Mouse (Mus musculus) urinary bladder, postnatal 4 days (tissue): Measurements from ENCODE around the gene Vash2.
"Not testable (repeated sequence)": the region's sequence is repeated elsewhere in the genome, so short reads cannot be mapped to it uniquely, and the experiment has no call there.

Experiments used
- DNase-seq, 2 experiments: peaks; one replicate each; pipeline ENCODE4 v3.0.0; 2021 to 2022; ENCODE audit warnings: low spot score in 2 of 2

The Vash2 gene

DNA sequence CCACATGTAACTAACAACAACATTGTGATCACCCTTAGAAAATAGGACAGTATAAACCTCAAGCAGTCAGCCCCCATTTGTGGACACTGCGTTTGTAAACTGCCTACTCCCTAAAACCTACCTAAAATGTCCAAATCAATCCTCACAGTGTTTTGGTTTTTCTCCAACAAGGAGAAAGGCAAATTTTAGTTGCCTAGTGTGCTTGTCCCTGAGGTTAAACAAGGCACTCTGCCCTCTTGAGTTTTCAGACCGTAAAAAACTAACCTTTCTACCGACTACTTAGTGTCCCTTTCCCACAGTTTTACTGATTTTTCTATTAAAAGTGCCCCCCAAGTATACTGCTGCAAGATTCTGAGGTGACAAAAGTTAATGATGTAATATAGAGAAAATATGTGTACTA, 51.8 kb downstream of the Vash2 start:
- no peak for DNase-seq

DNA sequence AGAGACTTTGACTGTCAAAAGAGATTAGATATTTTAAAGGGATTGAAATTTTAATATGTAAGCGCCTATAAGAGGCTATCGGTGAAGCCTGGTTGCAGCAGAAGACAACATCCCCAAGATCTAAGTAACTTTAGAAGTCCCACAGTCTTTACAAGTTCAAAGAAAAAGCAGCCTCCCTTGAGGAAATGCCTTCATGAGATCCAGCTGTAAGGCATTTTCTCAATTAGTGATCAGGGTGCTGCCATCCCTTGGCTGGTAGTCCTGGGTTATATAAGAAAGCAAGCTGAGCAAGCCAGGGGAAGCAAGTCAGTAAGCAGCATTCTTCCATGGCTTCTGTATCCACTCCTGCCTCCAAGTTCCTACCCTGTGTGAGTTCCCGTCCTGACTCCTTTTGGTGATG, 54.3 kb downstream of the Vash2 start, which contains the start of gene Angel2:
Gene Angel2 (plus strand): TSS at position 301 of the 400 bp plus-strand sequence.
- DNase-seq, result not testable (repeated sequence)

DNA sequence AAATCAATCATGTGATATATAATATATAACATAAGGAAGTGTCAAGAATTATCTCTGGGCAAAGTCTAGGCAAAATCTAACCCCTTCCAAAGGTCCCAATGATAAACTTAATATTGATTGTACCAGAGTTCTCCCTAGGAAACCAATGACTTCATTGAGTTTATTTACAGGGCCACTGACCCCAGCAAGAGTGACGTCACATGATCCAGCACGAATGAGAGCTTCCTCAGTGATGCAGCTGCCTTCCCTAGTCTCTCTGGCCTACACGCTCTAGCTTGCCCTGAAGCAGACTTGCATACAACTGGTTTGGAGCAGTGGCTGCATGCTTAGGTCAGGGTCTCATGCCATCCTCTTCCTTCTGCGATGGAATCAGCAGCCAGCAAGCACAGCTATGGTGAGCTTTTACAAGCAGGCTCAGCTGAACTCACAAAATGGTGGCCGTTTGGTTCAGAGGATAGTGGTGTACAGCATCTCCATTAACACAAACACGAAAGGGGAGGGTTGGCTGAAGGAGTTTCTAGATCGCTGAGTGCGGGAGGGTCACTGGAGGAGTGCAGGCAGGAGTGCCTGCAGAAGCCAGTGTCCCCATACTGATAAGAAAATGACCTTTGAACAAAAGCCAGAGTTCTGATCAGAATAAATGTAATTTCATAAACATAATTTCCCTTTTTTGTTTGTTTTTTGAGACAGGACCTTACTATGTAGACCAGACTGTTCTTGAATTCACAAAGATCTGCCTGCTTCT, 59.2 kb downstream of the Vash2 start:
- no peak for DNase-seq

DNA sequence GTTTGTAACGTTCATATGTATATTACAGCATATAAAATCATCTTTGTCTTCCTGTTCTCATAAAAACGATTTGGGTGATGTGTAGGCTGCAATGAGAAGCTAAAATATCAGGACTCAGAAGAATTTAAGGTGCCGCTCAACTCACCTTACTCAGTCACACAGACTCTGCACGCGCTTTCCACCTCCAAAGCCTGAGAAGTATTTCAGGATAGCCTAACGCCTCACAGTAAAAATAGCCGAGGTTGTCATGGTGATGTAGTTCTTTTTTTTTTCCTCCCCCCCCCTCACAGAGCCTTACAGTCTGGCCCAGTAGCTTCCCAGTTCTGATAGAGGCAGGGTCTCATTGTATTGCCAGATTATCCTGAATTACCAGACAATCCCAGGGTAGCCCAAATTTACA, 60.2 kb downstream of the Vash2 start:
- no peak for DNase-seq

DNA sequence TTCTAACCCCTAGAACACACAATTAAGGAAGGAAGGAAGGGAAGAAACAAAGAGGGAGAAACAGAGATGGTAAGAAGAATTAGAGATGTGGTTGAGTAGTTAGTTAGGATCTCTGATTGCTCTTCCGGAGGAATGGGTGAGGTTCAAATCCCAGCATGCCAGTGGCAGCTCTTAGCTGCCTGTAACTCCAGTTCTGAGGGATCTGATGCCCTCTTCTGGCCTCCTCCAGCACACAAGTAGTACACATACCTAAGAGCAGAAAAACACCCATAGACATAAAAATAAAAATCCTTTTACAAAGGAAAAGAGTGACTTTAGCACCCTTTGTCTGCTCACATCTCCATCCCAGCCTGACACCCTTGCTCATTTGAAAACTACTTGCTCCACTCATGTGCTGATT, 66.5 kb downstream of the Vash2 start:
- DNase-seq, result no peak

DNA sequence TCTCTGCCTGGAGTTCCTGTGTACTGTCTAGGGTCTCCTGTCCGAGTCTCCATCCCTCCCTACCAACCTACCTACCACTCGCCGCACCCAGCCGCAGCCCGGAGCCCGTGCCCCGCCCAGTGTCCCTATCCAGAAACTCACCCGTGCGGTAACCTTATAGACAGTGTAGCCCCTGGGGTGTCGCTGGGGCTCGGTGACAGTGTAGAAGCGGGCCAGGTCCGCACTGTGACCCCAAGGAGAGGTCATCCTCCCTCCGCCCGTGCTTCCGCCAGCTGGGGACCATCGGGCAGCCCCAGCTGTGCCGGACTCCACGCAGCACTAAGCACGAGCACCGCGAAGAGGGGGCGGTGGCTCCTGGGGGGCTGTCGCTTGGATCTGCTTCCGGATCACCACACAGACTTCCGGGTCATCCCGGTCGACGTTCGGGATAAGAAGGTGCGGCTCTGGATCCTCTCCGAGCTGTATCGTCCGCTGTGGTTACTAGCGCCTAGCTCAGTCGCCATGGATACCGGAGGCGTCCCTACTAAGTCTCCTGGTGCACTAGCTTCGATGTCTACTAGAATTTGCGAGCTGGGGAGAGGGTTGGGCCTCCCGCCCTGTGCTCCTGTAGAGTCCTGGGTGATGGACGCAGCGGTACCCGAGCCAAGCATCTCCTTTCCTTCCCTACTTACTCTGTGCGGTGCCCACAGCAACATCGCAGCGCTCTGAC, 67.5 kb downstream of the Vash2 start, which contains the start of gene Rps6kc1:
Gene Rps6kc1 (minus strand): TSS at position 356 of the 709 bp plus-strand sequence.
- peak; percentile 73 to 81 for DNase-seq

DNA sequence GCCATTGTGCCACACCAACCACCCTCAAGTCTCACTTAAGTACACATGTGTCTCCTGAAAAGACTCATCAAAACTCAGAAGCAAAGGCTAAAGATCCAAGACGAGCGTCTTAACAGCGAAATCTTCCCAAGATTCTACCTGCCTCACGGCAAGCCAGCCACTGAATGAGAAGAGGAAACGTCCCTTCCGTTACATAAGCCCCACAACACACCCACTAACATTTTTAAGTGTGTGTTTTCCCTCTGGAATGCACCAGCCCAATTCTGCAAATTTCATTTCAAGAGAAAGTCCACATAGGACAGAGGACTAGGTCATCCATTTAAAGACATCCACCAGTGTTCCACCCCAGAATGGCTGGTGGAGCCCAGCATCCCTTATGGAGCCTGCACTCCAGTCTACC, 68.3 kb downstream of the Vash2 start:
- no peak for DNase-seq

DNA sequence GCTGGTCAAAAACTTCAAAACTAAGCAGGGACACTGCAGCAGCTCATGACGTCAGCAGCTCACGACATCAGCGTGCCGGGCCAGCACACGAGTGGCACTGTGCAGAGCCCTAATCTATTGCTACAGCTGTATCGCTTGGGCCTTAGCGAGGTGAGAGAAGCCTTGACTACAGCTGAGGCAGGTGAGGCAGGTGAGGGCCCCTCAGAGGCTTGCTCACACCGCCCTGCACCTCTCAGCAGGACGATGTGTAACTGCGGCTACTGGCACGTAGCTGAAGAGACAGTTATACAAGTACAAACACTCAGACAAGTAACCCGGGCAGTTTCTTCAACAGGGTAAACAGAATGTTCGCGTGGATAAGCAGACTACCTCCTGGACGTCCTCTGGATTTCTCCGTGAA, 74.4 kb downstream of the Vash2 start:
- DNase-seq, result no peak

DNA sequence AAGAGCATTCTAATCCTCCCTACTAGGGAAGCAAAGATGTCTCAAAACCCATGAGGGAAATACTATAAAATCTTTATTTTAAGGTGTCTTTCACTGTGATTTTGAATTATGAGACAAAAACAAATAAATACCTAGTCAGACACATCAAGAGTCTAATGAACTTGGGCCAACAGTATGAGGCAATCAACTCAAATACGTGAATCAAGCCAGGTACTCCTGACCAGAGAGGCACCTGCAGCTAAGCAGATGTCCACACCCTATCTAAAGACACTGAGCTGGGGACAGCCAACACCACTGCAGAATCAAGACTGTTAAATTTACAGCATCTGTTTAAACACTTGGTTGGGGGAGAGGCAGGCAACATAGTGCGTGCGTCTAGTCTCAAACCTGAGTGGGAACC, 75.0 kb downstream of the Vash2 start:
- no peak for DNase-seq

DNA sequence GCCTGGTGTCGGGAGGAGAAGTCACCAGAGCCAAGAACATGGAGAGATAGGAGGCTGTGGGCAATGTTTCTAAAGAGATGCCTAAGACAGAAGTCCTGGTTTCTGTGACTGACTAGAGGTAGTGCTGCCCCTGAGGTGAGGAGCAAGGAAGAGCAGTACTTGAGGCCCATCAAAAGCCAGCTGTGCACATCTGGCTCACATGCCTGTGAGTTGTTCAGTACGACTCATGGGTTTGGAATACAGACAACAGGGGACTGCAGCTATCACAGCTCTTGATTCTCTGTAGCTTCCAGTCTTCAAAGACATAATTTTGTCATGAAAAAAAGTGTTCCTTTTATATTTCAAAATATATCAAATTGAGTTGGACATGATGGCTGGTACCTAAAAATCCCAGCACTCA, 78.0 kb downstream of the Vash2 start:
- no peak for DNase-seq

DNA sequence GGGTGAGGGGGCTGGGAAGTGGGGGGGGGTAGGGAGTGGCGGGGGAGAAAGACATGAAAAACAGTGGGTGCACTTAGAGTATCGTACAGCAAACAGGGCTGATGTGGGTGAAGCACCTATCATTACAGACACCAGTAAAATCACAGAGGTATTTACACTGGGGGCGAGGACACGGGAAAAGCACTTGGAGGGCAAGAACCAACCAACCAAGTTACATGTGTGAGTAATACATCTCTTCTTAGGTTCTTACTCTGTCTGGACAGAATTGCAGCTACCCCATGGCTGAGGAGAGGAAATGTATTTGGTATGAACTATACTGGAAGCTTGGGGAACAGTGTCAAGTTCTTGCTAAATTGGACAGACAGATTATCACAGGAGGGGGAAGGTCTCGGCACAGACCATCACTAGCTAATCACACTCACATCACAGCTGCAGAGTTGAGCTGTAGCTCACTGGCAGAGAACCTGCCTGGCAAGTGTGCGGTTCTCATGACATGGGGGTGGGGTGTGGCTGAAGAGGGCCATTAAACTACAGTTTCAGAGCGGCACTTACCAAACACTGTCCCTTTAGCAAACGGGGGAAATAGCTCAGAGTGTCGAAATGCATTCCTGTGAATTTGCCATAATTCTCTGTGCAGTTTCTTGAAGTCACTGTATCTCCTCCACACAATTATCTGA, 80.1 kb downstream of the Vash2 start:
- no peak for DNase-seq

DNA sequence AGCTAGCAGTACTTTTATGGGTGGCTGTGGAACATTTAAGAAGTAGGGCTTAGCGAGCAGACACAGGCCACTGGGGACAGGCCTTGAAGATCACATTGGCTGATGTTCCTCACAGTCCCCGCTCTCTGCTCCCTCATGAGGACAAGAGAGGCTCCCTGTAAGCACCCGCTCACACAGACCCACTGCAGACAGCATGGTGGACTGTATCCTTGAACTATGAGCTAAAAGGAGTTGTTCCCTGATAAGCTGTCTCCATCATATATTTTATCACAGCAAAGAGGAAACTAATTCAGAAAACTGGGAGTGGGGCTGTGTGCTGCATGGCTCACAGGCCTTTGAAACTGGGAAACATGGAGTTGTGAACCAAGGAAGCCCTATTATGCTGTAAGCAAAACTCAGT, 80.9 kb downstream of the Vash2 start:
- no peak for DNase-seq
